Mouse (Mus musculus): ENCODE measurements around the gene Qrich1. TPM values are rescaled to one million over a fixed set of nuclear protein-coding genes. Genes with fewer than 3 reads are reported as not detected.
A peak's percentile ranks its signal among the peaks of the same experiment; 100 is the strongest.

Qrich1 gene
- polyA plus RNA-seq (2021) = 93.1 TPM

GRCm38 (mm10) chr9:108516380-108517251 lies at the start of gene Qrich1:
Gene Qrich1 (plus strand): TSS chr9:108516806.
- CTCF ChIA-PET = no interaction called here
- POLR2A ChIA-PET = interaction anchor here (1.4 to 2.1 kb wide), 3 partner anchors 9 to 52 kb away, joined by 3 to 8 read pairs (median 6); partner anchors contain the start of genes Ndufaf3 and Qars
- ATAC-seq (peak; percentile 94), DNase-seq (ENCODE audit: low read depth, low spot score) (peak; percentile 86)
- TF ChIP-seq CTCF (IDR thresholded peaks at IDR 0.05) = no peak
- in situ Hi-C loops (cut with MboI; ENCODE audit: low pct_unique_long_range_greater_than_20kb) = no loop called here
- no peaks in the 10 kb centered on the region for H3K27me3 ChIP-seq

DNA sequence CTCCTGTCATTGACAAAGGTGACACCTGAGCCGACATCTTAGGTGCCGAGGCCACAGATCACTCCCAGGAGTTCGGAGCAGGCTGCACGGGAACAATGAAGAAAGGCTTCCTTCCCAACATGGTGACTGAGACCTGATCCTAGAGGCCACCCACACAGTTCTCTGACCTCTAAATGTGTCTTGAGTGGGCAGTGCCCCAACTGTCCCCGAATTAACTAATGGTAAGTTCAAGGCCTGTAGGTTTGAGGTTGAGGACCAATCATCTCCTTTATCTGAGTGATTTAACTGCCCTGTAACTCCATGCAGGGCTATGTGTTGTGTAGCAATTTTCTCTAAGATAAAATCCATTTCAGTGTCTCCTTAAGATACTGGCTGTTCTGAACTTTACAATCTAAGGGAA lies 47.2 kb upstream of the Qrich1 start:
- no peaks in the 10 kb centered on the region for H3K27me3 ChIP-seq
- in situ Hi-C loops (cut with MboI; ENCODE audit: low pct_unique_long_range_greater_than_20kb) = no loop called here
- no peak for TF ChIP-seq CTCF (IDR thresholded peaks at IDR 0.05)
- ChIA-PET POLR2A (no interaction called here), CTCF (no interaction called here)
- DNase-seq (ENCODE audit: low read depth, low spot score) (no peak), ATAC-seq (no peak)

- ChIA-PET POLR2A (no interaction called here), CTCF (no interaction called here)
- ATAC-seq (no peak), DNase-seq (ENCODE audit: low read depth, low spot score) (no peak)
- no peaks in the 10 kb centered on the region for H3K27me3 ChIP-seq
- in situ Hi-C loops (cut with MboI; ENCODE audit: low pct_unique_long_range_greater_than_20kb) = no loop called here
- TF ChIP-seq CTCF (IDR thresholded peaks at IDR 0.05) = no peak
Measured at GRCm38 (mm10) chr9:108469845-108470244, 46.8 kb upstream of the Qrich1 start.

GRCm38 (mm10) chr9:108474528-108474927 lies 42.1 kb upstream of the Qrich1 start:
- in situ Hi-C loops (cut with MboI; ENCODE audit: low pct_unique_long_range_greater_than_20kb) = no loop called here
- no peaks in the 10 kb centered on the region for H3K27me3 ChIP-seq
- DNase-seq (ENCODE audit: low read depth, low spot score) (no peak), ATAC-seq (no peak)
- ChIA-PET POLR2A (no interaction called here), CTCF (no interaction called here)
- no peak for TF ChIP-seq CTCF (IDR thresholded peaks at IDR 0.05)

DNA sequence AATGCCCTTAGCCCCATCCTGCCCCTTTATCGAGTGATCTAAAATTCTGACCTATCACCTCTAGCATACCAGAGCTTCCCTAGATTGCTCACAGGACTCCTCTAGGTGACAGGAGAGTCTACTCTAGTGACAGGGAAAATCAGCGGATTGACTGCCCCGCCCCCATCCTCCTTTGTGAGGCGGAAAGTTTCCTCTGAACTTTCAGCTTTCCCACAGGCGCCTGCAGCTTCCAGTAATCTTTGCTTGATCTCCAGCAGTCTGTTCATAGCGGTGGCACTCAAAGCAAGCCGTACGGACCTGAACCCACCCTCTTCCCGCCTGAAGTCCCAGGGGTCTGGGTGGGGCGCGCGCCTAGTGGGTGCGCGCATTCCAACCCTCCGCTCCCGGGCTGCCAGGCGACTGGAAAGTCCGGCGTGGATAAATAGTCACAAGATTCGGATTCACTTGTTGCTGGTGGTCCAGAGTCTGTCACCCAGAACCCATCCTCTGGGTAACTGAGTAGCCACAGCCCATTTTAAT lies 37.9 kb upstream of the Qrich1 start:
- ChIA-PET POLR2A (interaction anchor here (0.5 to 4.1 kb wide), 6 partner anchors 12 to 701 kb away, joined by 3 to 30 read pairs (median 6); partner anchors contain the start of gene Usp19), CTCF (interaction anchor here (0.8 kb wide), 1 partner anchor 19 kb away, joined by 3 read pairs; no protein-coding TSS in a partner anchor)
- DNase-seq (ENCODE audit: low read depth, low spot score) (peak; percentile 38), ATAC-seq (peak; percentile 33)
- in situ Hi-C loops (cut with MboI; ENCODE audit: low pct_unique_long_range_greater_than_20kb) = no loop called here
- H3K27me3 ChIP-seq = no peaks in the 10 kb centered on the region
- no peak for TF ChIP-seq CTCF (IDR thresholded peaks at IDR 0.05)

DNA sequence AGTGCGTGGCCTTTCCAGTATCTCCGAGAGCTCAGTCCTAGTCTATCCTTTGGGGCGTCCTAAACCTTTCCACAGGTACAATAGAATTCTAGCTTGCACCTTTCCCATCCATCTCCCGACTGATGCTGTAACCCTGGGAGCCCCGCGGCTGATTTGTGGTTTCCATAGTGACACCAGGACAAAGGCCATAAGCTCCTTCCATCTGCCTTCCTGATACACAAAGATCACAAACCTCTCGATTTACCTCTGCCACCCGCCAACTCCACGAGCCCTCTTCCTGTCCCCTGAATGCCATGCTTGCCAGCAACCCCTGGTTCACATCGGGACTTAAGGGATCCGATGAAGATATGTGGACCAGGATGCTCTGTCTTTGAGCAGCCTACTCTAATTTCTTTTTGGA lies 37.4 kb upstream of the Qrich1 start:
- no peak for ATAC-seq
- POLR2A ChIA-PET = interaction anchor here (0.8 to 4.1 kb wide), 4 partner anchors 12 to 31 kb away, joined by 3 to 30 read pairs (median 6); partner anchors contain the start of gene Usp19
- H3K27me3 ChIP-seq = no peaks in the 10 kb centered on the region
- in situ Hi-C loops (cut with MboI; ENCODE audit: low pct_unique_long_range_greater_than_20kb) = no loop called here
- no peak for DNase-seq (ENCODE audit: low read depth, low spot score)
- CTCF ChIA-PET = interaction anchor here (0.8 to 1.0 kb wide), 2 partner anchors 11 to 20 kb away, joined by 3 read pairs; no protein-coding TSS in a partner anchor
- TF ChIP-seq CTCF (IDR thresholded peaks at IDR 0.05) = no peak

- in situ Hi-C loops (cut with MboI; ENCODE audit: low pct_unique_long_range_greater_than_20kb) = no loop called here
Measured at GRCm38 (mm10) chr9:108479721-108480351, 36.8 kb upstream of the Qrich1 start, which contains the start of gene Lamb2. Gene Lamb2 (plus strand): TSS chr9:108479736.

DNA sequence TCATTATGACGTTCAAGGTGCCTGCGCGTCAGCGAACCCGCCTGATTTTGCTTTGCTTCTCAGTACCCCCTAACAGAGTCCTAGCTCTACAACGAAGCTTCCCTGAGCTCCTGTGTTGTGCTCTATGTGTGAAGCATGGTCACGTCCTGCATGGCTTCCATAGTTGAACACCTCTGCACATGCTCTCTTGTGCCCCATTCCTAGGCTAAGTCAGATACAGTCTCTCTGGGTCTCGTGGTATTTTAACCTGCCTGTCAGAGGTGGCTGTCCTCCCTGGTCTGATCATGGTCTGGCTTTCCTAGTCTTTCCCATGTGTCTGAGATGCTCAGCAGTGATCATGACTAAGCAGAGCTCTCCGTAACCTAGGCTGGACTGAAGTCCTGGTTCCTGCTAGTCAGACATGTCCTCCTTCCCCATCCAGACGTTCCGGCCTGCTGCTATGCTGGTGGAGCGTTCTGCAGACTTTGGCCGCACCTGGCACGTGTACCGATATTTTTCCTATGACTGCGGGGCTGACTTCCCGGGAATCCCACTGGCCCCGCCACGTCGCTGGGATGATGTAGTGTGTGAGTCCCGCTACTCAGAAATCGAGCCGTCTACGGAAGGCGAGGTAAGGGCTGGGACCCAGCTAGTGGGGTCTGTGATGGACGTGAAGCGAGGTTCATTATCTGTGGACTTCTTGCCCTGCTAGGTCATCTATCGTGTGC lies 35.6 kb upstream of the Qrich1 start:
- ChIA-PET POLR2A (interaction anchor here (1.1 to 4.1 kb wide), 2 partner anchors 10 to 19 kb away, joined by 3 to 30 read pairs; partner anchors contain the start of gene Usp19), CTCF (no interaction called here)
- in situ Hi-C loops (cut with MboI; ENCODE audit: low pct_unique_long_range_greater_than_20kb) = no loop called here
- ATAC-seq (no peak), DNase-seq (ENCODE audit: low read depth, low spot score) (no peak)
- TF ChIP-seq CTCF (IDR thresholded peaks at IDR 0.05) = no peak
- no peaks in the 10 kb centered on the region for H3K27me3 ChIP-seq

More at GRCm38 (mm10) chr9:108479721-108480351, 36.8 kb upstream of the Qrich1 start, which contains the start of gene Lamb2:
- ChIA-PET POLR2A (interaction anchor here (1.1 to 4.1 kb wide), 4 partner anchors 11 to 31 kb away, joined by 3 to 30 read pairs (median 6); partner anchors contain the start of gene Usp19), CTCF (interaction anchor here (0.8 to 1.0 kb wide), 2 partner anchors 12 to 20 kb away, joined by 3 read pairs; no protein-coding TSS in a partner anchor)
- ATAC-seq (peak; percentile 73), DNase-seq (ENCODE audit: low read depth, low spot score) (peak; percentile 59)
- TF ChIP-seq CTCF (IDR thresholded peaks at IDR 0.05) = no peak
- no peaks in the 10 kb centered on the region for H3K27me3 ChIP-seq

GRCm38 (mm10) chr9:108481520-108482210 lies 34.9 kb upstream of the Qrich1 start:
- ATAC-seq = no peak
- CTCF ChIA-PET = interaction anchor here (1.2 kb wide), 1 partner anchor 19 kb away, joined by 3 read pairs; no protein-coding TSS in a partner anchor
- in situ Hi-C loops (cut with MboI; ENCODE audit: low pct_unique_long_range_greater_than_20kb) = no loop called here
- no peaks in the 10 kb centered on the region for H3K27me3 ChIP-seq
- DNase-seq (ENCODE audit: low read depth, low spot score) = no peak
- TF ChIP-seq CTCF (IDR thresholded peaks at IDR 0.05) = no peak
- POLR2A ChIA-PET = interaction anchor here (4.1 kb wide), 1 partner anchor 9 kb away, joined by 30 read pairs; the partner anchor contains the start of gene Usp19
